Mouse (Mus musculus) liver, embryonic 14.5 days (tissue): ENCODE measurements around the gene Cbr3. TPM values are rescaled to one million over a fixed set of nuclear protein-coding genes. Genes with fewer than 3 reads are reported as not detected.

Experiments
- ATAC-seq: fragments of 200-750 bp; cut with Nextera tagmentation; 2 replicates; pipeline ENCODE4 v1.8.0; 2017; ENCODE audit warnings: moderate number of reproducible peaks, mild to moderate bottlenecking, moderate library complexity; ENCODE audit not compliant: insufficient read depth
- DNase-seq, 3 experiments: peaks; one replicate each; pipeline ENCODE4 v3.0.0-alpha.2; 2012 to 2013; ENCODE audit warnings: low read depth in 3 of 3, low spot score in 3 of 3
- H3K27ac ChIP-seq: fragments of 300-500 bp; sonication (generic); 2 replicates; pipeline ENCODE4 v1.5.1; 2014; ENCODE audit warnings: moderate library complexity, mild to moderate bottlenecking, control low read depth, inconsistent platforms
- H3K27me3 ChIP-seq: fragments of 300-500 bp; sonication (generic); 2 replicates; pipeline ENCODE4 v1.6.1; 2014; ENCODE audit warnings: mild to moderate bottlenecking, low read length, moderate library complexity; ENCODE audit not compliant: control insufficient read depth, insufficient read depth
- H3K36me3 ChIP-seq: fragments of 300-500 bp; sonication (generic); replicated peaks from 2 replicates; pipeline ENCODE4 v1.6.1; 2014; ENCODE audit warnings: low read depth; ENCODE audit not compliant: control insufficient read depth, insufficient read depth
- H3K4me1 ChIP-seq, 2 experiments: fragments of 200-500 bp in 1 of 2; fragments of 300-500 bp in 1 of 2; sonication (generic) in 1 of 2; replicated peaks; 2 replicates each; pipeline ENCODE4 v1.6.1; 2012 to 2014; ENCODE audit warnings: antibody characterized with exemption in 1 of 2, inconsistent platforms in 1 of 2, low read length in 1 of 2; ENCODE audit not compliant: control insufficient read depth in 2 of 2, insufficient read depth in 2 of 2
- H3K4me2 ChIP-seq: fragments of 300-500 bp; sonication (generic); 2 replicates; pipeline ENCODE4 v1.6.1; 2014; ENCODE audit warnings: low read depth, mild to moderate bottlenecking, control low read depth, moderate library complexity
- H3K4me3 ChIP-seq, 2 experiments: fragments of 200-500 bp in 1 of 2; fragments of 300-500 bp in 1 of 2; sonication (generic) in 1 of 2; 2 replicates each; pipeline ENCODE4 v1.5.1; 2012 to 2014; ENCODE audit warnings: low read depth in 2 of 2, low read length in 2 of 2, mild to moderate bottlenecking in 2 of 2, control low read depth in 1 of 2, inconsistent platforms in 1 of 2, moderate library complexity in 1 of 2; ENCODE audit not compliant: insufficient read depth in 1 of 2
- H3K9ac ChIP-seq: fragments of 300-500 bp; sonication (generic); replicated peaks from 2 replicates; pipeline ENCODE4 v1.6.1; 2014; ENCODE audit warnings: mild to moderate bottlenecking, control low read depth, moderate library complexity
- H3K9me3 ChIP-seq: fragments of 300-500 bp; sonication (generic); 2 replicates; pipeline ENCODE4 v1.6.1; 2016; ENCODE audit warnings: low read length, mixed read lengths; ENCODE audit not compliant: control insufficient read depth
- CTCF ChIP-seq: IDR thresholded peaks from 2 replicates; pipeline ENCODE4 v1.5.1; 2016; ENCODE audit warnings: antibody characterized with exemption, low read depth, control low read depth
- EP300 ChIP-seq: IDR thresholded peaks from 2 replicates; pipeline ENCODE4 v1.6.1; 2016; ENCODE audit warnings: antibody characterized with exemption, low read depth
- WGBS: fragments of 180-500 bp; shearing (Covaris S2); extraction: QIAGEN DNeasy Blood & Tissue Kit; methylation state at CpG from one replicate; pipeline ENCODE4 v1.1.7; 2014; ENCODE audit not compliant: insufficient replicate concordance; 5-methylcytosine and 5-hydroxymethylcytosine counted together
- polyA plus RNA-seq, 2 experiments: library from polyadenylated mRNA; depleted of rRNA in 1 of 2; stranded (reverse) in 1 of 2; unstranded in 1 of 2; fragments of >200 nt; fragmentation: Nextera tagmentation in 1 of 2; extraction: Ambion mirVana in 1 of 2; gene quantifications; 2 replicates each; pipeline versions ENCODE4 v1.2.1 to v1.2.3; 2012 to 2014

The Cbr3 gene
- polyA plus RNA-seq, 2 experiments, result 0.28 to 0.32 TPM

DNA sequence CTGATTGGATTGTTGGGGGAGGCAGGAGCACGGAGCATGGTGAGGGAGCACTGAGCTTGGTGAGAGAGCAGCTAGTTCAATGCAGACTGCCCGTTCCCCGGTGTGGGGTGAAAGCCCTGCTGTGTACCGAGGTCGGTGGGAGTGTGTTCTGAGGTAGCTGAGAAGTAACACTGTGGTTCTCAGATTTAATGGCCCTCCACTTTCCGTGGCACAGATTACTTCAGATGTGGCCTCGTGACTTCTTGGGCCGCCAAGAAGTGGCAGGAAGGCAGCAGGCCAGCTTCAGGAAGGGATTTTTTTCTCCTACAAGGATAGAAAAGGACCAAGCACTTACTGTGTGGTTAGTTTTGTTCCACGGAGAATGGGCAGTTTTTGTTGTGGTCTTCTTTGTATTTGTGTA, 45.7 kb downstream of the Cbr3 start:
- Histone ChIP-seq H3K4me2 (no peak overlapping the region), H3K4me1 (peaks cover 0 to 8% of the 10 kb centered on the region in 2 experiments; a peak in 2 of 4 replicates), H3K9ac (no peak overlapping the region), H3K9me3 (no peaks in the 10 kb centered on the region), H3K27ac (no peak overlapping the region), H3K36me3 (no peaks in the 10 kb centered on the region), H3K27me3 (no peaks in the 10 kb centered on the region), H3K4me3 (no peak overlapping the region)
- no peak for TF ChIP-seq EP300
- no peak for TF ChIP-seq CTCF
- WGBS, result 60% methylated on average over 9 of the region's 9 CpGs
- ATAC-seq, result no peak
- no peak for DNase-seq

- no peak overlapping the region for H3K4me3 ChIP-seq
- no peaks in the 10 kb centered on the region for H3K36me3 ChIP-seq
- no peak overlapping the region for H3K27ac ChIP-seq
- H3K9ac ChIP-seq, result no peak overlapping the region
- DNase-seq (no peak), ATAC-seq (no peak)
- H3K9me3 ChIP-seq, result no peaks in the 10 kb centered on the region
- 80% methylated on average over 23 of the region's 23 CpGs for WGBS
- H3K4me2 ChIP-seq, result no peak overlapping the region
- H3K4me1 ChIP-seq, result peaks cover 0 to 8% of the 10 kb centered on the region in 2 experiments; a peak in 2 of 4 replicates
- TF ChIP-seq CTCF, result no peak
- TF ChIP-seq EP300, result no peak
- no peaks in the 10 kb centered on the region for H3K27me3 ChIP-seq
These were observed 47.0 kb downstream of the Cbr3 start for GRCm38 (mm10) chr16:93729801-93730721.

GRCm38 (mm10) chr16:93731310-93731709, 48.3 kb downstream of the Cbr3 start:
- WGBS, result 66% methylated on average over 8 of the region's 8 CpGs
- TF ChIP-seq CTCF (no peak), EP300 (no peak)
- no peaks in the 10 kb centered on the region for H3K36me3 ChIP-seq
- no peaks in the 10 kb centered on the region for H3K27me3 ChIP-seq
- no peak overlapping the region for H3K9ac ChIP-seq
- no peak overlapping the region for H3K27ac ChIP-seq
- ATAC-seq (no peak), DNase-seq (no peak)
- H3K4me1 ChIP-seq, result peaks cover 0 to 5% of the 10 kb centered on the region in 2 experiments; a peak in 2 of 4 replicates
- H3K9me3 ChIP-seq, result no peaks in the 10 kb centered on the region
- no peak overlapping the region for H3K4me3 ChIP-seq
- H3K4me2 ChIP-seq, result no peak overlapping the region

- no peaks in the 10 kb centered on the region for H3K9me3 ChIP-seq
- ATAC-seq (peak; percentile 34; the same call in 1 of the 2 replicates), DNase-seq (no peak)
- no peak overlapping the region for H3K4me3 ChIP-seq
- H3K27me3 ChIP-seq, result no peaks in the 10 kb centered on the region
- H3K36me3 ChIP-seq, result no peaks in the 10 kb centered on the region
- 72% methylated on average over 18 of the region's 18 CpGs for WGBS
- H3K4me2 ChIP-seq, result no peak overlapping the region
- H3K9ac ChIP-seq, result no peak overlapping the region
- H3K27ac ChIP-seq, result no peak overlapping the region
- H3K4me1 ChIP-seq, result peaks cover 0 to 6% of the 10 kb centered on the region in 2 experiments; a peak in 2 of 4 replicates
- TF ChIP-seq EP300 (no peak), CTCF (no peak)
These were observed 50.0 kb downstream of the Cbr3 start for GRCm38 (mm10) chr16:93732875-93733569.

GRCm38 (mm10) chr16:93739251-93739650, 56.2 kb downstream of the Cbr3 start:
- ATAC-seq (no peak), DNase-seq (no peak)
- no peaks in the 10 kb centered on the region for H3K27me3 ChIP-seq
- H3K4me2 ChIP-seq, result no peak overlapping the region
- H3K4me1 ChIP-seq, result peaks cover 13 to 22% of the 10 kb centered on the region in 2 experiments
- 82% methylated on average over 11 of the region's 11 CpGs for WGBS
- TF ChIP-seq EP300 (no peak), CTCF (no peak)
- H3K9ac ChIP-seq, result no peak overlapping the region
- no peaks in the 10 kb centered on the region for H3K9me3 ChIP-seq
- H3K36me3 ChIP-seq, result no peaks in the 10 kb centered on the region; the same call in 1 of the 2 replicates
- H3K27ac ChIP-seq, result no peak overlapping the region
- no peak overlapping the region for H3K4me3 ChIP-seq

Other genes starting within 250 kb of the Cbr3 start
- gene Setd4, start 79.2 kb upstream of the Cbr3 start, polyA plus RNA-seq (2012; rRNA removed), result 3.6 and 4.1 TPM in 2 replicates
- 3.6 and 4.0 TPM in 2 replicates for gene Setd4, start 79.2 kb upstream of the Cbr3 start, polyA plus RNA-seq (2014; fragmentation: Nextera tagmentation; extraction: Ambion mirVana)
- 15.0 and 19.3 TPM in 2 replicates for gene Cbr1, start 77.4 kb upstream of the Cbr3 start, polyA plus RNA-seq (2012; rRNA removed)
- gene Cbr1, start 77.4 kb upstream of the Cbr3 start, polyA plus RNA-seq (2014; fragmentation: Nextera tagmentation; extraction: Ambion mirVana), result 15.2 and 16.9 TPM in 2 replicates
- not detected in 2 replicates for gene Gm5678, start 55.1 kb upstream of the Cbr3 start, polyA plus RNA-seq (2012; rRNA removed)
- gene Gm5678, start 55.1 kb upstream of the Cbr3 start, polyA plus RNA-seq (2014; fragmentation: Nextera tagmentation; extraction: Ambion mirVana), result not detected in 2 replicates
- 11.8 and 13.4 TPM in 2 replicates for gene Dop1b, start 28.7 kb downstream of the Cbr3 start, polyA plus RNA-seq (2012; rRNA removed)
- 11.6 and 14.4 TPM in 2 replicates for gene Dop1b, start 28.7 kb downstream of the Cbr3 start, polyA plus RNA-seq (2014; fragmentation: Nextera tagmentation; extraction: Ambion mirVana)
- 6.2 and 11.8 TPM in 2 replicates for gene Morc3, start 148.9 kb downstream of the Cbr3 start, polyA plus RNA-seq (2012; rRNA removed)
- gene Morc3, start 148.9 kb downstream of the Cbr3 start, polyA plus RNA-seq (2014; fragmentation: Nextera tagmentation; extraction: Ambion mirVana), result 14.5 and 16.4 TPM in 2 replicates
- 22.8 and 24.3 TPM in 2 replicates for gene Chaf1b, start 200.7 kb downstream of the Cbr3 start, polyA plus RNA-seq (2012; rRNA removed)
- 55.0 and 56.2 TPM in 2 replicates for gene Chaf1b, start 200.7 kb downstream of the Cbr3 start, polyA plus RNA-seq (2014; fragmentation: Nextera tagmentation; extraction: Ambion mirVana)